Mouse (Mus musculus) thymus, adult 2 months (tissue): ENCODE data around the gene Oaz2. TPM values are rescaled to one million over a fixed set of nuclear protein-coding genes. Genes with fewer than 3 reads are reported as not detected.

ENCODE experiments used
- DNase-seq: peaks from one replicate; pipeline ENCODE4 v3.0.0; 2021
- H3K27ac ChIP-seq: fragments of 200-500 bp; 2 replicates; pipeline ENCODE4 v1.5.1; 2012; ENCODE audit warnings: low read length, control low read depth; ENCODE audit not compliant: control insufficient read depth, insufficient read depth
- H3K27me3 ChIP-seq: fragments of 200-500 bp; 2 replicates; pipeline ENCODE4 v1.6.1; 2012; ENCODE audit warnings: mild to moderate bottlenecking, low read length, moderate library complexity, mixed read lengths; ENCODE audit not compliant: control insufficient read depth, insufficient read depth
- H3K36me3 ChIP-seq: fragments of 200-500 bp; 2 replicates; pipeline ENCODE4 v1.6.1; 2012; ENCODE audit warnings: mild to moderate bottlenecking, low read length, moderate library complexity; ENCODE audit not compliant: control insufficient read depth, insufficient read depth
- H3K4me1 ChIP-seq: fragments of 200-500 bp; replicated peaks from 2 replicates; pipeline ENCODE4 v1.6.1; 2012; ENCODE audit warnings: low read length; ENCODE audit not compliant: control insufficient read depth, insufficient read depth
- H3K4me3 ChIP-seq: fragments of 200-500 bp; 2 replicates; pipeline ENCODE4 v1.5.1; 2012; ENCODE audit warnings: mild to moderate bottlenecking, low read length, control low read depth, moderate library complexity; ENCODE audit not compliant: control insufficient read depth, insufficient read depth
- CTCF ChIP-seq: fragments of 200-500 bp; IDR thresholded peaks from 2 replicates; pipeline ENCODE4 v1.5.1; 2012; ENCODE audit warnings: mild to moderate bottlenecking, control low read depth, low read length, moderate library complexity, borderline replicate concordance; ENCODE audit not compliant: control insufficient read depth, poor library complexity, insufficient read depth; ENCODE audit errors: extremely low read depth
- POLR2A ChIP-seq: fragments of 200-500 bp; IDR thresholded peaks from 2 replicates; pipeline ENCODE4 v1.6.1; 2012; ENCODE audit warnings: mild to moderate bottlenecking, low read length, control low read depth, moderate library complexity; ENCODE audit not compliant: control insufficient read depth, poor library complexity, insufficient read depth; ENCODE audit errors: extremely low read depth
- WGBS: fragments of 180-500 bp; shearing (Covaris S2); methylation state at CpG from one replicate; pipeline ENCODE4 v1.1.7; 2018; 5-methylcytosine and 5-hydroxymethylcytosine counted together
- polyA plus RNA-seq: library from polyadenylated mRNA; depleted of rRNA; stranded (reverse); fragments of >200 nt; gene quantifications from 2 replicates; pipeline ENCODE4 v1.2.3, GENCODE M21; 2012

Oaz2 gene
- polyA plus RNA-seq, 1 experiment = 68.1 TPM

DNA sequence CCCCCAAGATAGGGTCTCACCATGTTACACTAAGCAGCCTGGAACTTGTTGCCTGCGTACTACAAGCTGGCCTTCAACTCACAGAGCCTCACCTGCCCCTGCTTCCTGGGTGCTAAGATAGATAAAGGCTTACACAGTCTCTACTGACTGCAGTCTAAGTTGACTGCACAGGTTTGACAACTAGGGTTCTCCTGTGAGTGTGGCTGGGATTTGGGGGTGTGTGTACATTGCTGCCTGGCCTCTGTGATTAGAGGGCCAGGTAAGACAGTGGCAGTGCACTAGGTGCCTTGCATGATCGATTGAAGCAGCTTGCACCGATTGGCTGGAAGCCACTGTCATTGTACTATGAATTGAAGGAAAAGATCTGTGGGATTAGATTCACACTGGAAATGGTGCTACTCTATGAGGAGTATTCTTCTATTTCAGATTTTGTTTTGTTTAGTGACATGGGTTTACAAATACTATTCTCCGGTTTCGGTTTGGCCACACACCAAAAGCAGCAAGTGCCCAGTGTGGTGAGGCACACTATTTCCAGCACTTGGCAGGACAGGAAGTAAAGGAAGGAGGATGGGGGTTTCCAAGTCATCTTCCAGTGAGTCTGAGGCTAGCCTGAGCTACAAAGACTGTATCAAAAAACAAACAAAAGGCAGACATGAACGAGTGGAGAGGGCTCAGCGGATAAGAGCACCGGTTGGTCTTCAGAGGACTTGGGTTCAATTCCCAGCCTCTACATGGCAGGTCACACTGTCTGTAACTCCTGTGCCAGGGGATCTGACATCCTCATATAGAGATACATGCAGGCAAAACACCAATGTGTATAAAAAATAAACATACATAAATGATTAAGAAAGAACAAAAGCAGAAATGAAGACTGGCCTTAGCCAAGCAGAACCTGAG lies 7.9 kb downstream of the Oaz2 start:
- 56% methylated on average over 8 of the region's 8 CpGs for WGBS
- no peak for DNase-seq
- H3K36me3 ChIP-seq = no peaks in the 10 kb centered on the region
- 0 out of 2 replicates have a peak overlapping the region, but pooled peaks have one; percentile 9 for H3K4me3 ChIP-seq
- H3K4me1 ChIP-seq = peaks cover 18% of the 10 kb centered on the region
- H3K27ac ChIP-seq = no peak overlapping the region
- TF ChIP-seq POLR2A = no peak
- TF ChIP-seq CTCF = no peak
- no peaks in the 10 kb centered on the region for H3K27me3 ChIP-seq

DNA sequence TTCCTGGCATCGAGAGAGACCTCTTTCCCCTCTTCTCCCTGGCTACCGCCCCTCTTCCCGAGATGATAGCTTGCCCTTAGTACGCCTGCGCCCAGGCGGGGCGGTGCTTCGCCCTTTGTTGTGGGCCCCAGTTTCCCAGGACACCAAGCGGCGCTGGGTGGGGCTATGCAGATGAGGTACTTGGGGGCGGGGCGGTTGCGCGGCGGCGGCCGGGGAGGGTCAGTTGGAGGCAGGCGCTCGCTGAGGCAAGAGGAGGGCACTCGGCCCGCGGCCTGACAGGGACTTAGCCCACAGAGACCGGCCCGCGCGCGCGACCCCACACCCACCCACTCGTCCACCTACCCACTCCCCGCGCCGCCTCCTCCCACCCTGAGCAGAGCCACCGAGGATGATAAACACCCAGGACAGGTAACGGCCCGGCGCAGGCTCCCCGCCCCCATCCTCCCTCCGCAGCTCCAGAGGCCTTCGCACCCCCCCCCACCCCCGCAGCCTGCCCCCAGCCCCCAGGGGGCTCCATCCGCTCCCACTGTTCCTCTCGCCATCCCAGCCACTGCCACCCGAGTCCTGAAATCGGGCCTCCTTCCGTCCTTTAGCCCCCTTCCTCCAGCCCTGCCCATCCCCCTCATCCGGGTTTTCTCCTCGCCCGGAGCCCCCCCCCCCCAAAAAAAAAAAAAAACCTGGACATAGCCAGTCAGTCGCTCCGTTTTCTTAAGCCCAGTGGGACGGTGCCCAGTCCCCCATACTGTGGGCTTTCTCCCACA lies 8.7 kb downstream of the Oaz2 start:
- peak; percentile 97 for DNase-seq
- H3K4me3 ChIP-seq = peak overlapping the region; percentile 62
- TF ChIP-seq POLR2A (peak; percentile 30; the same call in 1 of the 2 replicates), CTCF (peak; percentile 46; the same call in 1 of the 2 replicates)
- 1% methylated on average over 33 of the region's 51 CpGs for WGBS
- H3K36me3 ChIP-seq = no peaks in the 10 kb centered on the region
- peaks cover 19% of the 10 kb centered on the region for H3K4me1 ChIP-seq
- no peak overlapping the region for H3K27ac ChIP-seq
- no peaks in the 10 kb centered on the region for H3K27me3 ChIP-seq

DNA sequence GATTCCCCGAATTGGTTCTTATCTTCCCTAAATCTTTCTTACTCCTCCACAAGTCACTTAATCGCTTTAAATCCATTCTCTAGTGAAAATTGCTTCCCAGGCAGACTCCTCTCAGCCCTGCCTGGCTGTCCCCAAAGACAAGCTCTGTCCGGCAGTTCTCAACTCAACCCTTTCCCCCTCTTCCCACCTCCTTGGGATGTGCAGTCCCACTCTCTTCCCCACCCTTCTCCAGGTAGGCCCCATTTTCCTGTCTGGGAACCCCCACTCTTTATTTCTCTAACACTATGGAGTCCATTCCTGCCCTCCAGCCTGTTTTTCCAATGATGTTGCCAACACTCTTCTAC lies 9.3 kb downstream of the Oaz2 start:
- Histone ChIP-seq H3K36me3 (no peaks in the 10 kb centered on the region), H3K27ac (no peak overlapping the region), H3K27me3 (no peaks in the 10 kb centered on the region), H3K4me1 (peaks cover 19% of the 10 kb centered on the region), H3K4me3 (peak overlapping the region; percentile 62)
- peak; percentile 8 for DNase-seq
- 31% methylated on average over 3 of the region's 3 CpGs for WGBS
- no peak for TF ChIP-seq POLR2A
- TF ChIP-seq CTCF = no peak

DNA sequence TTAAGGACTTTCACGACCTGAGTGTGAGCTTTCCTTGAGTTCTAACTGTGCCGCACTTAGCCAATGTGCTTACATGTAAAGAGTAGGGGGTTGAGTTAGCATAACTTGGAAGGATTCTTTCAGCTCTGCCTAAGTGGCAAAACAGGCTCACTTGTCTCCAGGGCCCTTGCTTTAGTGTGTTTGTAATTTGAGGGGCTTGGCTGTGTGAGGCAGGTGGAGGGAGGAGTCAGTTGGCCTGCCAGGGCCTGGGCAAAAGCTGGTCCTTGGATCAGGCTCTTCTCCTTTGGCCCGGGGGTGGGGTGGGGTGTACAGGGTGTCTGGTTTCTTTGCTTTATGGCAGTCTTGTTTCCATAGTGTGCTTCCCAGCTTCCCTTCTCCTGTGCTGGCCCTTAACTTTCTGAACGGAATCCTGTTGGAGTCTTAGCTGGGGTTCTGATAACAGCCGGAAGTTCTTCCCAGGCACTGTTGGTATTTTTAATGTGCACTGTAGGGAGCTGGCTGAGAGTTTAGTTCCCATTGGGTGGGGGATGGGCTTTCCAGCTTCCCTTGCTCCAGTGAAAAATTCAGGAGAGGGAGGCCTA lies 11.5 kb downstream of the Oaz2 start:
- Histone ChIP-seq H3K27me3 (no peaks in the 10 kb centered on the region), H3K36me3 (no peaks in the 10 kb centered on the region), H3K4me1 (peaks cover 19% of the 10 kb centered on the region), H3K27ac (no peak overlapping the region), H3K4me3 (no peak overlapping the region)
- no peak for DNase-seq
- 84% methylated on average over 5 of the region's 5 CpGs for WGBS
- TF ChIP-seq POLR2A = no peak
- TF ChIP-seq CTCF = no peak

DNA sequence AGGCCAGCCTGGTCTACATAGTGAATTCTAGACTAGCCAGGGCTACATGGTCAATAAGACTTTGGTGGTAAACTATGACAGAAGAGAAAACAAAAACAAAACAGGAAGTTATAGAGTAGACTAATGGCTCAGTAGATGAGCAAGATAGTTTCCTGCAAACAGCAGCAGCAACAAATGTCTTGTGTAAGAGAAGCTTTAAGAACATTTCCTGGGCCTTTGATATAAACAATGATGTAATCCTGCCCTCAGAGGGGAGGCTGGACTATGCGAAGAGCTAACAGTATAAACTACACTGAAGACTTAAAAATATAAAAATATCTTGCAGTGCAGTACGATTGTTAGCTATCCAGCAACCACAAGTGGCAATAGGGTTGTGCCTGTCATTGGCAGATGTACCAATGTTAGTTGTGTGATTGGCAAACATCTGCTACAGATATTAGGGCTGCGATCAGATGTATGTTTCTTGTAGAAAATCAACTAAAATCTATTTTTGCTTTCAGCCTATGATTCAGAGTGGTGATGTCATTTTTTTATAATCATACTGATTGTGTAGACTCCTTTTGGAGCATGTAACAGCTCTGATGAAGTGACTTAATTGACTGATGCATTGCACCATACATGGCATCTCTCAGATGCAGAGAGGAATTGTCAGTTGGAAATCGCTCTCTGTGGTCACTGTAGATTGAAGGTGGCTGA lies 13.3 kb downstream of the Oaz2 start:
- TF ChIP-seq CTCF (no peak), POLR2A (no peak)
- no peaks in the 10 kb centered on the region for H3K27me3 ChIP-seq
- WGBS = 79% methylated on average over 4 of the region's 4 CpGs
- H3K36me3 ChIP-seq = no peaks in the 10 kb centered on the region
- H3K4me3 ChIP-seq = no peak overlapping the region
- H3K4me1 ChIP-seq = peaks cover 13% of the 10 kb centered on the region
- H3K27ac ChIP-seq = no peak overlapping the region
- no peak for DNase-seq

DNA sequence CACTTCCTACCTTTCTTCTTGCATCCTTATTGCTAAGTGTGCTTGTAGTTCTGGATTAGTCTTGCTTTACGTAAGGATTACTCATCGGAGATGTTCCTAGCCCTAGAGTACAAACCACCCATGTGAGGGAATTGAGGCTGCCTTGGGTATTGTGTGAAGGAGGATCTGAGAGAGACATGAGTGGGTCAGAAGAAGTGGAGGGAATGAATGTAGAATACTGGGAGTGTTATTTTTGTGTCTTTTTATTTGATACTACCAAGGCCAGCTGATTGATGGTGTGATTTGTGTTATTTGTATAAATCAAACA lies 13.8 kb downstream of the Oaz2 start:
- Histone ChIP-seq H3K4me1 (peaks cover 13% of the 10 kb centered on the region), H3K36me3 (no peaks in the 10 kb centered on the region), H3K27ac (no peak overlapping the region), H3K4me3 (no peak overlapping the region), H3K27me3 (no peaks in the 10 kb centered on the region)
- DNase-seq = no peak
- TF ChIP-seq POLR2A (no peak), CTCF (no peak)
- WGBS = 93% methylated on average over 2 of the region's 2 CpGs
